Mouse (Mus musculus) liver, postnatal 0 days (tissue): ENCODE data around the gene Mpc2.

Experiments used
- CTCF ChIP-seq: sonication (generic); IDR thresholded peaks from 2 replicates; pipeline ENCODE4 v1.5.1; 2016; ENCODE audit warnings: antibody characterized with exemption, low read depth
- EP300 ChIP-seq: IDR thresholded peaks from 2 replicates; pipeline ENCODE4 v1.6.1; 2016; ENCODE audit warnings: antibody characterized with exemption, low read depth, mild to moderate bottlenecking

GRCm38 (mm10) chr1:165469717-165470116 lies 9.3 kb downstream of the Mpc2 start:
- TF ChIP-seq CTCF (no peak), EP300 (no peak)
